Mouse (Mus musculus) lung, embryonic 14.5 days (tissue): ENCODE measurements around the gene Dapk1. TPM values are rescaled to one million over a fixed set of nuclear protein-coding genes. Genes with fewer than 3 reads are reported as not detected.
A peak's percentile ranks its signal among the peaks of the same experiment; 100 is the strongest.

Experiments used
- ATAC-seq: fragments of 200-750 bp; cut with Nextera tagmentation; 2 replicates; pipeline ENCODE4 v1.8.0; 2017; ENCODE audit warnings: mild to moderate bottlenecking, moderate TSS enrichment, moderate library complexity; ENCODE audit not compliant: insufficient read depth
- DNase-seq: peaks from one replicate; pipeline ENCODE4 v3.0.0-alpha.2; 2015
- H3K27ac ChIP-seq: fragments of 300-500 bp; sonication (generic); 2 replicates; pipeline ENCODE4 v1.5.1; 2014; ENCODE audit warnings: low read depth, mild to moderate bottlenecking, moderate library complexity
- H3K27me3 ChIP-seq: fragments of 300-500 bp; sonication (generic); 2 replicates; pipeline ENCODE4 v1.6.1; 2014; ENCODE audit warnings: low read length, control low read depth; ENCODE audit not compliant: insufficient read depth
- H3K36me3 ChIP-seq: fragments of 300-500 bp; sonication (generic); 2 replicates; pipeline ENCODE4 v1.6.1; 2014; ENCODE audit warnings: control low read depth; ENCODE audit not compliant: insufficient read depth
- H3K4me1 ChIP-seq: fragments of 300-500 bp; sonication (generic); 2 replicates; pipeline ENCODE4 v1.6.1; 2014; ENCODE audit warnings: antibody characterized with exemption, control low read depth; ENCODE audit not compliant: insufficient read depth
- H3K4me2 ChIP-seq: fragments of 300-500 bp; sonication (generic); 2 replicates; pipeline ENCODE4 v1.6.1; 2014; ENCODE audit warnings: mild to moderate bottlenecking
- H3K4me3 ChIP-seq: fragments of 300-500 bp; sonication (generic); 2 replicates; pipeline ENCODE4 v1.5.1; 2014; ENCODE audit warnings: low read depth, low read length
- H3K9ac ChIP-seq: fragments of 300-500 bp; sonication (generic); 2 replicates; pipeline ENCODE4 v1.6.1; 2014
- H3K9me3 ChIP-seq: fragments of 300-500 bp; sonication (generic); 2 replicates; pipeline ENCODE4 v1.6.1; 2016; ENCODE audit warnings: low read depth, low read length, control low read depth
- CTCF ChIP-seq: IDR thresholded peaks from 2 replicates; pipeline ENCODE4 v1.5.1; 2016; ENCODE audit warnings: antibody characterized with exemption, low read depth
- whole genome bisulfite sequencing: fragments of 180-500 bp; shearing (Covaris S2); extraction: QIAGEN DNeasy Blood & Tissue Kit; methylation state at CpG from one replicate; pipeline ENCODE4 v1.1.7; 2014; 5-methylcytosine and 5-hydroxymethylcytosine counted together
- polyA plus RNA-seq: library from polyadenylated mRNA; unstranded; fragments of >200 nt; fragmentation: Nextera tagmentation; extraction: Ambion mirVana; gene quantifications from 2 replicates; pipeline ENCODE4 v1.2.1, GENCODE M21; 2014

The Dapk1 gene
- 14.1 and 15.5 TPM in 2 replicates for polyA plus RNA-seq

GRCm38 (mm10) chr13:60601436-60602415, at the start of gene Dapk1:
Gene Dapk1 (plus strand): TSS chr13:60601947.
- under 1% methylated on average over 81 of the region's 90 CpGs for WGBS
- TF ChIP-seq CTCF, result peak; percentile 61

GRCm38 (mm10) chr13:60553326-60553725, 48.4 kb upstream of the Dapk1 start:
- H3K36me3 ChIP-seq, result no peaks in the 10 kb centered on the region
- H3K9me3 ChIP-seq, result no peaks in the 10 kb centered on the region
- H3K27ac ChIP-seq, result no peak overlapping the region
- no peak overlapping the region for H3K9ac ChIP-seq
- 63% methylated on average over 3 of the region's 3 CpGs for WGBS
- TF ChIP-seq CTCF, result no peak
- H3K4me1 ChIP-seq, result no peaks in the 10 kb centered on the region
- DNase-seq (no peak), ATAC-seq (no peak)
- no peak overlapping the region for H3K4me2 ChIP-seq
- H3K27me3 ChIP-seq, result no peaks in the 10 kb centered on the region
- no peak overlapping the region for H3K4me3 ChIP-seq

More at GRCm38 (mm10) chr13:60601436-60602415, at the start of gene Dapk1:
- Histone ChIP-seq H3K4me2 (peak within 1 kb of the TSS; percentile 95), H3K27ac (peak within 1 kb of the TSS; percentile 67; the same call in 1 of the 2 replicates), H3K9me3 (no peaks in the 10 kb centered on the region), H3K4me1 (no peaks in the 10 kb centered on the region; the same call in 1 of the 2 replicates), H3K36me3 (no peaks in the 10 kb centered on the region; the same call in 1 of the 2 replicates), H3K9ac (peak within 1 kb of the TSS; percentile 77), H3K4me3 (peak within 1 kb of the TSS; percentile 70), H3K27me3 (no peaks in the 10 kb centered on the region)
- ATAC-seq (peak; percentile 92), DNase-seq (peak; percentile 88)

- H3K4me2 ChIP-seq, result no peak overlapping the region
- ATAC-seq, result no peak
- no peak for DNase-seq
- no peaks in the 10 kb centered on the region for H3K9me3 ChIP-seq
- H3K27ac ChIP-seq, result no peak overlapping the region
- H3K4me1 ChIP-seq, result no peaks in the 10 kb centered on the region
- no peak overlapping the region for H3K4me3 ChIP-seq
- H3K36me3 ChIP-seq, result no peaks in the 10 kb centered on the region
- TF ChIP-seq CTCF, result no peak
- H3K27me3 ChIP-seq, result no peaks in the 10 kb centered on the region
- no peak overlapping the region for H3K9ac ChIP-seq
These were observed 45.3 kb upstream of the Dapk1 start for GRCm38 (mm10) chr13:60556476-60556875.

- Histone ChIP-seq H3K9me3 (no peaks in the 10 kb centered on the region), H3K27ac (no peak overlapping the region), H3K4me1 (no peaks in the 10 kb centered on the region), H3K27me3 (no peaks in the 10 kb centered on the region), H3K4me2 (no peak overlapping the region), H3K36me3 (no peaks in the 10 kb centered on the region), H3K9ac (no peak overlapping the region), H3K4me3 (no peak overlapping the region)
- ATAC-seq, result no peak; the same call in 1 of the 2 replicates
- peak; percentile 24 for DNase-seq
- TF ChIP-seq CTCF, result no peak
These were observed 44.8 kb upstream of the Dapk1 start for GRCm38 (mm10) chr13:60556911-60557310.

GRCm38 (mm10) chr13:60564303-60564702, 37.4 kb upstream of the Dapk1 start:
- H3K4me1 ChIP-seq, result no peaks in the 10 kb centered on the region
- H3K4me3 ChIP-seq, result no peak overlapping the region

GRCm38 (mm10) chr13:60568934-60569548, 32.7 kb upstream of the Dapk1 start:
- TF ChIP-seq CTCF, result no peak
- DNase-seq (no peak), ATAC-seq (no peak)
- no peak overlapping the region for H3K9ac ChIP-seq
- H3K36me3 ChIP-seq, result no peaks in the 10 kb centered on the region
- H3K27me3 ChIP-seq, result no peaks in the 10 kb centered on the region
- H3K4me1 ChIP-seq, result no peaks in the 10 kb centered on the region
- WGBS, result 95% methylated on average over 1 of the region's 1 CpGs
- no peaks in the 10 kb centered on the region; the same call in 1 of the 2 replicates for H3K9me3 ChIP-seq
- no peak overlapping the region for H3K4me3 ChIP-seq
- no peak overlapping the region for H3K4me2 ChIP-seq
- no peak overlapping the region for H3K27ac ChIP-seq

More at GRCm38 (mm10) chr13:60564303-60564702, 37.4 kb upstream of the Dapk1 start:
- DNase-seq (no peak), ATAC-seq (no peak)
- H3K27ac ChIP-seq, result no peak overlapping the region
- TF ChIP-seq CTCF, result no peak
- 69% methylated on average over 6 of the region's 6 CpGs for WGBS
- no peaks in the 10 kb centered on the region; the same call in 1 of the 2 replicates for H3K9me3 ChIP-seq
- no peak overlapping the region for H3K4me2 ChIP-seq
- no peaks in the 10 kb centered on the region for H3K36me3 ChIP-seq
- no peaks in the 10 kb centered on the region for H3K27me3 ChIP-seq
- H3K9ac ChIP-seq, result no peak overlapping the region

- WGBS, result 92% methylated on average over 1 of the region's 1 CpGs
- H3K27me3 ChIP-seq, result no peaks in the 10 kb centered on the region
- no peaks in the 10 kb centered on the region for H3K36me3 ChIP-seq
- no peak overlapping the region for H3K4me3 ChIP-seq
- H3K4me2 ChIP-seq, result no peak overlapping the region
- H3K4me1 ChIP-seq, result no peaks in the 10 kb centered on the region
- no peak for DNase-seq
- TF ChIP-seq CTCF, result no peak
- no peak overlapping the region for H3K9ac ChIP-seq
- H3K27ac ChIP-seq, result no peak overlapping the region
- no peak for ATAC-seq
- H3K9me3 ChIP-seq, result no peaks in the 10 kb centered on the region; the same call in 1 of the 2 replicates
These were observed 32.2 kb upstream of the Dapk1 start for GRCm38 (mm10) chr13:60569549-60569941.
